Mouse (Mus musculus): ENCODE measurements around the gene Tsfm.
A peak's percentile ranks its signal among the peaks of the same experiment; 100 is the strongest.

Gene Tsfm

GRCm38 (mm10) chr10:126987183-126988118, 43.2 kb downstream of the Tsfm start:
- no peak for DNase-seq (ENCODE audit: low read depth, low spot score)

GRCm38 (mm10) chr10:126986541-126986961, 44.1 kb downstream of the Tsfm start:
- peak; percentile 61 for DNase-seq (ENCODE audit: low read depth, low spot score)

GRCm38 (mm10) chr10:126985579-126985978, 45.1 kb downstream of the Tsfm start:
- no peak for DNase-seq (ENCODE audit: low read depth, low spot score)

GRCm38 (mm10) chr10:126985127-126985526, 45.5 kb downstream of the Tsfm start:
- DNase-seq (ENCODE audit: low read depth, low spot score), result no peak

GRCm38 (mm10) chr10:126984189-126985004, 46.2 kb downstream of the Tsfm start:
- no peak for DNase-seq (ENCODE audit: low read depth, low spot score)

- DNase-seq (ENCODE audit: low read depth, low spot score), result no peak
These were observed 47.4 kb downstream of the Tsfm start for GRCm38 (mm10) chr10:126983193-126983725.

GRCm38 (mm10) chr10:126981746-126982145, 48.9 kb downstream of the Tsfm start:
- no peak for DNase-seq (ENCODE audit: low read depth, low spot score)

GRCm38 (mm10) chr10:126980933-126981530, 49.6 kb downstream of the Tsfm start:
- no peak for DNase-seq (ENCODE audit: low read depth, low spot score)

- no peak for DNase-seq (ENCODE audit: low read depth, low spot score)
These were observed 50.3 kb downstream of the Tsfm start for GRCm38 (mm10) chr10:126980221-126980932.

- no peak for DNase-seq (ENCODE audit: low read depth, low spot score)
These were observed 50.9 kb downstream of the Tsfm start for GRCm38 (mm10) chr10:126979636-126980151.

- DNase-seq (ENCODE audit: low read depth, low spot score), result no peak
These were observed 51.5 kb downstream of the Tsfm start for GRCm38 (mm10) chr10:126979121-126979635.

- DNase-seq (ENCODE audit: low read depth, low spot score), result peak; percentile 99
These were observed 52.2 kb downstream of the Tsfm start, which contains the start of gene Ctdsp2 for GRCm38 (mm10) chr10:126978277-126978994. Gene Ctdsp2, plus strand, starts transcription at chr10:126978717.

- no peak for DNase-seq (ENCODE audit: low read depth, low spot score)
These were observed 53.6 kb downstream of the Tsfm start for GRCm38 (mm10) chr10:126977076-126977475.

GRCm38 (mm10) chr10:126975706-126976105, 54.9 kb downstream of the Tsfm start:
- DNase-seq (ENCODE audit: low read depth, low spot score), result no peak

GRCm38 (mm10) chr10:126972988-126973387, 57.7 kb downstream of the Tsfm start:
- no peak for DNase-seq (ENCODE audit: low read depth, low spot score)

- peak; percentile 87 for DNase-seq (ENCODE audit: low read depth, low spot score)
These were observed 58.5 kb downstream of the Tsfm start for GRCm38 (mm10) chr10:126972051-126972725.

- DNase-seq (ENCODE audit: low read depth, low spot score), result no peak
These were observed 59.1 kb downstream of the Tsfm start for GRCm38 (mm10) chr10:126971363-126972050.

GRCm38 (mm10) chr10:126963821-126964220, 66.8 kb downstream of the Tsfm start:
- DNase-seq (ENCODE audit: low read depth, low spot score), result no peak

- DNase-seq (ENCODE audit: low read depth, low spot score), result no peak
These were observed 67.7 kb downstream of the Tsfm start for GRCm38 (mm10) chr10:126962966-126963330.

Data from mesoderm, embryonic 11.5 days (tissue).